Mouse (Mus musculus) embryonic facial prominence, embryonic 15.5 days (tissue): ENCODE results near the gene Tulp2. TPM values are rescaled to one million over a fixed set of nuclear protein-coding genes. Genes with fewer than 3 reads are reported as not detected.

Source experiments
- microRNA-seq: library from miRNA; unstranded; fragments of <30 nt; microRNA quantifications from one replicate; pipeline ENCODE4, GENCODE M21; 2016; ENCODE audit warnings: borderline number of aligned reads
- polyA plus RNA-seq: library from polyadenylated mRNA; unstranded; fragments of >200 nt; fragmentation: Nextera tagmentation; extraction: Ambion mirVana; gene quantifications from 2 replicates; pipeline ENCODE4 v1.2.1, GENCODE M21; 2015

Gene Tulp2
- polyA plus RNA-seq, 1 experiment from 2014 or later = 1.8 TPM

Small RNA genes within 50 kb of the gene (microRNA-seq; reads per million reads assigned to microRNA genes)
- gene Gm22133 = not detected

Other genes starting within 250 kb of the Tulp2 start
- gene Cd37, start 242.8 kb upstream of the Tulp2 start, polyA plus RNA-seq = 4.8 and 4.9 TPM in 2 replicates
- gene Slc6a16, start 240.8 kb upstream of the Tulp2 start, polyA plus RNA-seq = 0.13 and 0.27 TPM in 2 replicates
- not detected in 2 replicates for gene Slc6a21, start 204.4 kb upstream of the Tulp2 start, polyA plus RNA-seq
- gene Trpm4, start 148.1 kb upstream of the Tulp2 start, polyA plus RNA-seq = 21.9 and 23.9 TPM in 2 replicates
- gene Hrc, start 146.6 kb upstream of the Tulp2 start, polyA plus RNA-seq = 8.7 and 10.6 TPM in 2 replicates
- 8.5 and 10.1 TPM in 2 replicates for gene Ppfia3, start 114.9 kb upstream of the Tulp2 start, polyA plus RNA-seq
- gene Lin7b, start 111.3 kb upstream of the Tulp2 start, polyA plus RNA-seq = 3.8 and 4.0 TPM in 2 replicates
- 212 and 214 TPM in 2 replicates for gene Snrnp70, start 86.1 kb upstream of the Tulp2 start, polyA plus RNA-seq
- gene Kcna7, start 76.2 kb upstream of the Tulp2 start, polyA plus RNA-seq = 0.22 and 0.36 TPM in 2 replicates
- 3.7 and 4.9 TPM in 2 replicates for gene Ntf5, start 68.2 kb upstream of the Tulp2 start, polyA plus RNA-seq
- gene Lhb, start 61.1 kb upstream of the Tulp2 start, polyA plus RNA-seq = 2.0 and 4.8 TPM in 2 replicates
- gene Gys1, start 47.0 kb upstream of the Tulp2 start, polyA plus RNA-seq = 40.6 and 42.0 TPM in 2 replicates
- 146 and 159 TPM in 2 replicates for gene Ruvbl2, start 43.8 kb upstream of the Tulp2 start, polyA plus RNA-seq
- gene Ftl1, start 22.0 kb upstream of the Tulp2 start, polyA plus RNA-seq = 4,629 and 4,755 TPM in 2 replicates
- 156 and 158 TPM in 2 replicates for gene Bax, start 15.0 kb upstream of the Tulp2 start, polyA plus RNA-seq
- gene Gm45808, start 4.9 kb downstream of the Tulp2 start, polyA plus RNA-seq = not detected in 2 replicates
- 4.4 and 5.1 TPM in 2 replicates for gene Dhdh, start 6.9 kb downstream of the Tulp2 start, polyA plus RNA-seq
- gene Nucb1, start 28.5 kb downstream of the Tulp2 start, polyA plus RNA-seq = 258 and 262 TPM in 2 replicates
- 27.5 and 29.6 TPM in 2 replicates for gene Ppp1r15a, start 44.4 kb downstream of the Tulp2 start, polyA plus RNA-seq
- gene Plekha4, start 44.5 kb downstream of the Tulp2 start, polyA plus RNA-seq = 7.5 and 7.6 TPM in 2 replicates
- gene Hsd17b14, start 73.0 kb downstream of the Tulp2 start, polyA plus RNA-seq = 2.1 and 3.3 TPM in 2 replicates
- 63.0 and 65.1 TPM in 2 replicates for gene Bcat2, start 88.3 kb downstream of the Tulp2 start, polyA plus RNA-seq
- gene Fgf21, start 133.6 kb downstream of the Tulp2 start, polyA plus RNA-seq = 0.95 and 1.2 TPM in 2 replicates
- 4.8 and 5.3 TPM in 2 replicates for gene Fut1, start 135.4 kb downstream of the Tulp2 start, polyA plus RNA-seq
- gene Izumo1, start 139.9 kb downstream of the Tulp2 start, polyA plus RNA-seq = 0.38 and 0.41 TPM in 2 replicates
- gene Rasip1, start 145.6 kb downstream of the Tulp2 start, polyA plus RNA-seq = 14.5 and 15.3 TPM in 2 replicates
- gene Mamstr, start 158.1 kb downstream of the Tulp2 start, polyA plus RNA-seq = 20.0 and 21.4 TPM in 2 replicates
- 6.3 and 6.5 TPM in 2 replicates for gene Fut2, start 184.5 kb downstream of the Tulp2 start, polyA plus RNA-seq
- 10.8 and 11.7 TPM in 2 replicates for gene Ntn5, start 202.1 kb downstream of the Tulp2 start, polyA plus RNA-seq
- 9.6 and 11.1 TPM in 2 replicates for gene Sec1, start 212.5 kb downstream of the Tulp2 start, polyA plus RNA-seq
- gene Car11, start 218.0 kb downstream of the Tulp2 start, polyA plus RNA-seq = 17.2 and 17.7 TPM in 2 replicates
- 6.8 and 7.0 TPM in 2 replicates for gene Dbp, start 223.2 kb downstream of the Tulp2 start, polyA plus RNA-seq
- gene Rpl18, start 233.6 kb downstream of the Tulp2 start, polyA plus RNA-seq = 1,062 and 1,100 TPM in 2 replicates
- gene Sphk2, start 236.1 kb downstream of the Tulp2 start, polyA plus RNA-seq = 38.4 and 43.4 TPM in 2 replicates
- 2.1 and 3.2 TPM in 2 replicates for gene Fam83e, start 239.3 kb downstream of the Tulp2 start, polyA plus RNA-seq
- gene Spaca4, start 243.9 kb downstream of the Tulp2 start, polyA plus RNA-seq = 0.24 and 0.25 TPM in 2 replicates